ENCODE assay signal across 10 mouse cellular contexts in the genomic region with DNA sequence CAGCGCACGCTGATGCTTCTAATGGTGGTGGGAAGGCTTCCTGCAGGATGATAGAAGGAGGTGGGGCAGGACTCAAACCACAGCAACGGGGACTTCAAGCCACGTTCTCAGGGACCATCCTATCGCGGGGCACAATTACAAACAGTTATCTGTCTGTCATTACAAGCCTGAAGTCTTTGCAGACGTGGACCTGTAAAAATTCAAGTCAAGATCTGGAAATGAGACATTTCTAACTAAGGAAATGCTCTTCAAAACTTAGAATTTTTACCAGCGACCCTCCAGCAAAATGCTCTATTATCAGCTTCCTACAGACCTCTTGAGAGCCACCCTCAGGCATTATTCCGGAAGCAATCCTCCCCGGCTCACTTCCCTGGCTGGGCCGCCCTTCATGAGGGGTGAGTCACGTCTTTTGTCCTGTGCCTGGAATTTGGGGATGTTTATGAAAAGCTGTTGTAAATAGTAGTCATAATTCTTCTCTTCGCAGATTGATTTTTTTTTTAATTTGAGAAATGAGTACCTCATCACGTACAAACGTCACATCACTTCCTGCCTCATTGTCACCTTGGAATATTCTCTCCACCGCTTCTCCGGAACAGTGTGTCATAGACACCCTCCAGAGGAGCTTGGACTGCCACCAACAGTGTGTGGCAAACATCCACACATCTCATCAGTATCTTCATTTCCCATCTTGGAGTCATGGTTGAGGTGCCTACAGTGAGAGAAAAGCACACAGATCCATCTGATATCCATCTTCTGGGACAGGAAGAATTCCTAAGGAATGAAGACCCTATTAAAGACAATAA. TPM values are rescaled to one million over a fixed set of nuclear protein-coding genes. Genes with fewer than 3 reads are reported as not detected.
A peak's percentile ranks its signal among the peaks of the same experiment; 100 is the strongest.
DNase-seq lines count a peak whose midpoint lies in the region; ATAC-seq lines count a peak whose summit lies in the region.
"Had no signal": no experiment of that assay in that cellular context is flagged by ENCODE, and none has a peak within 500 bp of the region (broad histone marks: within the 10 kb centered on the region; RNA-seq: fewer than 3 reads in every experiment).

No protein-coding gene starts in this region.

- no peak overlapping the region for H3K27ac ChIP-seq in liver, embryonic 13.5 days
- H3K27ac ChIP-seq in intestine, embryonic 16.5 days (ENCODE audit: low read length), result no peak overlapping the region
- H3K27ac ChIP-seq in midbrain, embryonic 15.5 days, result no peak overlapping the region
- H3K27ac ChIP-seq: forebrain, embryonic 12.5 days; macrophage had no signal

- no peaks in the 10 kb centered on the region for H3K27me3 ChIP-seq in liver, embryonic 13.5 days
- no peaks in the 10 kb centered on the region for H3K27me3 ChIP-seq in intestine, embryonic 16.5 days (replicated peaks; ENCODE audit: control insufficient read depth, insufficient read depth, low read length)
- no peaks in the 10 kb centered on the region for H3K27me3 ChIP-seq in midbrain, embryonic 15.5 days (replicated peaks)
- H3K27me3 ChIP-seq: forebrain, embryonic 12.5 days had no signal

- DNase-seq in 3134 (ENCODE audit: extremely low read depth, insufficient read length, low spot score), result peak; percentile 39
- peak; percentile 41 for DNase-seq in adrenal gland, postnatal 10 days
- DNase-seq in heart, postnatal 4 days, result peak; percentile 41
- no peak for DNase-seq in liver, embryonic 13.5 days
- no peak for DNase-seq in thymus, postnatal 14 days
- no peak for DNase-seq in cerebellum, postnatal 4 days (ENCODE audit: low spot score in 2 of 2)

- H3K36me3 ChIP-seq in liver, embryonic 13.5 days, result no peaks in the 10 kb centered on the region
- no peaks in the 10 kb centered on the region for H3K36me3 ChIP-seq in intestine, embryonic 16.5 days (ENCODE audit: control insufficient read depth, insufficient read depth, low read length)
- no peaks in the 10 kb centered on the region for H3K36me3 ChIP-seq in midbrain, embryonic 15.5 days (replicated peaks)
- H3K36me3 ChIP-seq: forebrain, embryonic 12.5 days had no signal

- peaks cover 13% of the 10 kb centered on the region for H3K4me1 ChIP-seq in liver, embryonic 13.5 days (replicated peaks)
- H3K4me1 ChIP-seq in intestine, embryonic 16.5 days (ENCODE audit: control insufficient read depth, insufficient read depth, low read length), result peaks cover 6% of the 10 kb centered on the region; the same call in 1 of the 2 replicates
- H3K4me1 ChIP-seq in midbrain, embryonic 15.5 days, result no peaks in the 10 kb centered on the region
- H3K4me1 ChIP-seq: forebrain, embryonic 12.5 days had no signal

- no peaks in the 10 kb centered on the region for H3K9me3 ChIP-seq in liver, embryonic 13.5 days (replicated peaks)
- H3K9me3 ChIP-seq in intestine, embryonic 16.5 days (ENCODE audit: control insufficient read depth, low read length), result no peaks in the 10 kb centered on the region
- no peaks in the 10 kb centered on the region for H3K9me3 ChIP-seq in midbrain, embryonic 15.5 days
- H3K9me3 ChIP-seq: forebrain, embryonic 12.5 days had no signal

- peak overlapping the region; percentile 42 for H3K4me2 ChIP-seq in liver, embryonic 13.5 days
- H3K4me2 ChIP-seq in intestine, embryonic 16.5 days (ENCODE audit: low read depth, low read length), result no peak overlapping the region
- no peak overlapping the region for H3K4me2 ChIP-seq in midbrain, embryonic 15.5 days
- H3K4me2 ChIP-seq: forebrain, embryonic 12.5 days had no signal

- H3K9ac ChIP-seq in liver, embryonic 13.5 days, result no peak overlapping the region
- H3K9ac ChIP-seq in intestine, embryonic 16.5 days (ENCODE audit: low read depth, low read length), result no peak overlapping the region
- H3K9ac ChIP-seq in midbrain, embryonic 15.5 days, result no peak overlapping the region
- H3K9ac ChIP-seq: forebrain, embryonic 12.5 days had no signal

- no peak overlapping the region for H3K4me3 ChIP-seq in liver, embryonic 13.5 days (replicated peaks)
- no peak overlapping the region for H3K4me3 ChIP-seq in intestine, embryonic 16.5 days (ENCODE audit: low read length)
- no peak overlapping the region for H3K4me3 ChIP-seq in midbrain, embryonic 15.5 days
- H3K4me3 ChIP-seq: forebrain, embryonic 12.5 days had no signal

- ATAC-seq in liver, embryonic 13.5 days (ENCODE audit: low read depth), result peak; percentile 76
- no peak for ATAC-seq in intestine, embryonic 16.5 days
- ATAC-seq in midbrain, embryonic 15.5 days (replicated peaks), result no peak

- 13% methylated on average over 17 of the region's 17 CpGs for WGBS in liver, embryonic 13.5 days (ENCODE audit: insufficient replicate concordance)
- WGBS in intestine, embryonic 16.5 days, result 67% methylated on average over 17 of the region's 17 CpGs
- 76% methylated on average over 17 of the region's 17 CpGs for WGBS in midbrain, embryonic 15.5 days

RNA-seq across cellular contexts. Expression of a gene that starts 23.6 kb away (rescaled TPM):
- total RNA-seq in adrenal gland, postnatal 10 days (2021), result 1 to 10 TPM; 6.8 to 8.4 TPM
- total RNA-seq in heart, postnatal 4 days (2021), result 1 to 10 TPM; 3.1 to 3.7 TPM
- 12.9 and 13.9 TPM in 2 replicates for polyA plus RNA-seq in liver, embryonic 13.5 days (2015; fragmentation: Nextera tagmentation; extraction: Ambion mirVana)
- polyA plus RNA-seq in intestine, embryonic 16.5 days (2015; fragmentation: Nextera tagmentation; extraction: Ambion mirVana), result 21.4 and 39.8 TPM in 2 replicates
- 5.5 and 5.6 TPM in 2 replicates for polyA plus RNA-seq in midbrain, embryonic 15.5 days (2015; fragmentation: Nextera tagmentation; extraction: Ambion mirVana)

RNA-seq across cellular contexts. Expression of a gene that starts 38.9 kb away (rescaled TPM):
- 1 to 10 TPM; 2.6 to 3.4 TPM for total RNA-seq in adrenal gland, postnatal 10 days (2021)
- 100 to 1,000 TPM; 116 to 127 TPM for total RNA-seq in heart, postnatal 4 days (2021)
- polyA plus RNA-seq in liver, embryonic 13.5 days (2015; fragmentation: Nextera tagmentation; extraction: Ambion mirVana), result 0.77 and 1.2 TPM in 2 replicates
- 20.4 and 21.6 TPM in 2 replicates for polyA plus RNA-seq in intestine, embryonic 16.5 days (2015; fragmentation: Nextera tagmentation; extraction: Ambion mirVana)
- polyA plus RNA-seq in midbrain, embryonic 15.5 days (2015; fragmentation: Nextera tagmentation; extraction: Ambion mirVana), result 45.6 and 46.4 TPM in 2 replicates

RNA-seq across cellular contexts. Expression of a gene that starts 58.0 kb away (rescaled TPM):
- 100 to 1,000 TPM; 150 to 160 TPM for total RNA-seq in adrenal gland, postnatal 10 days (2021)
- 100 to 1,000 TPM; 129 to 148 TPM for total RNA-seq in heart, postnatal 4 days (2021)
- polyA plus RNA-seq in liver, embryonic 13.5 days (2015; fragmentation: Nextera tagmentation; extraction: Ambion mirVana), result 312 and 320 TPM in 2 replicates
- polyA plus RNA-seq in intestine, embryonic 16.5 days (2015; fragmentation: Nextera tagmentation; extraction: Ambion mirVana), result 394 and 410 TPM in 2 replicates
- 425 and 436 TPM in 2 replicates for polyA plus RNA-seq in midbrain, embryonic 15.5 days (2015; fragmentation: Nextera tagmentation; extraction: Ambion mirVana)

Comparison
In these comparisons a context has a peak if more than half of its experiments do, and no peak if none do; other contexts are left out.
1. DNase-seq: peak in 3134 (single experiment), adrenal gland, postnatal 10 days (single experiment) and heart, postnatal 4 days (single experiment); none in liver, embryonic 13.5 days (single experiment), thymus, postnatal 14 days (single experiment) and cerebellum, postnatal 4 days (0 of 2).